Mouse (Mus musculus) embryonic facial prominence, embryonic 10.5 days (tissue): ENCODE measurements around the gene Jaml. TPM values are rescaled to one million over a fixed set of nuclear protein-coding genes. Genes with fewer than 3 reads are reported as not detected.

Experiments
- polyA plus RNA-seq: library from polyadenylated mRNA; unstranded; fragments of >200 nt; fragmentation: Nextera tagmentation; extraction: Ambion mirVana; gene quantifications from 2 replicates; pipeline ENCODE4 v1.2.1, GENCODE M21; 2016

Gene Jaml
- polyA plus RNA-seq, 1 experiment from 2014 or later = 0.96 TPM

Other genes starting within 250 kb of the Jaml start
- gene Kmt2a, start 197.9 kb upstream of the Jaml start, polyA plus RNA-seq = 14.1 and 14.9 TPM in 2 replicates
- 499 and 516 TPM in 2 replicates for gene Atp5l, start 158.4 kb upstream of the Jaml start, polyA plus RNA-seq
- 23.2 and 23.7 TPM in 2 replicates for gene Ube4a, start 113.6 kb upstream of the Jaml start, polyA plus RNA-seq
- gene Cd3g, start 98.8 kb upstream of the Jaml start, polyA plus RNA-seq = not detected in 2 replicates
- not detected in 2 replicates for gene Cd3d, start 97.4 kb upstream of the Jaml start, polyA plus RNA-seq
- not detected in 2 replicates for gene Cd3e, start 69.6 kb upstream of the Jaml start, polyA plus RNA-seq
- gene Mpzl2, start 39.4 kb upstream of the Jaml start, polyA plus RNA-seq = 9.7 TPM in 2 replicates
- gene Mpzl3, start 24.0 kb upstream of the Jaml start, polyA plus RNA-seq = 2.2 and 3.7 TPM in 2 replicates
- gene Scn2b, start 38.6 kb downstream of the Jaml start, polyA plus RNA-seq = 6.7 and 7.3 TPM in 2 replicates
- 0.48 and 0.79 TPM in 2 replicates for gene Scn4b, start 59.2 kb downstream of the Jaml start, polyA plus RNA-seq
- gene BC049352, start 102.8 kb downstream of the Jaml start, polyA plus RNA-seq = not detected in 2 replicates
- gene Tmprss4, start 124.9 kb downstream of the Jaml start, polyA plus RNA-seq = 0.29 and 0.37 TPM in 2 replicates
- gene Il10ra, start 190.0 kb downstream of the Jaml start, polyA plus RNA-seq = 0.55 and 0.59 TPM in 2 replicates
- 0.99 and 1.0 TPM in 2 replicates for gene Tmprss13, start 239.9 kb downstream of the Jaml start, polyA plus RNA-seq